Mouse (Mus musculus) stomach, embryonic 15.5 days (tissue): ENCODE measurements around the gene Adamtsl1. TPM values are rescaled to one million over a fixed set of nuclear protein-coding genes. Genes with fewer than 3 reads are reported as not detected.

Source experiments
- ATAC-seq: fragments of 200-750 bp; cut with Nextera tagmentation; 2 replicates; pipeline ENCODE4 v1.8.0; 2017; ENCODE audit warnings: low read depth, moderate number of reproducible peaks, moderate TSS enrichment; ENCODE audit not compliant: insufficient read depth, low FRiP score
- H3K27ac ChIP-seq: fragments of 300-500 bp; sonication (generic); 2 replicates; pipeline ENCODE4 v1.5.1; 2015; ENCODE audit warnings: mild to moderate bottlenecking, inconsistent platforms
- H3K27me3 ChIP-seq: fragments of 300-500 bp; sonication (generic); replicated peaks from 2 replicates; pipeline ENCODE4 v1.6.1; 2015; ENCODE audit warnings: inconsistent platforms
- H3K36me3 ChIP-seq: fragments of 300-500 bp; sonication (generic); 2 replicates; pipeline ENCODE4 v1.6.1; 2015; ENCODE audit warnings: inconsistent platforms
- H3K4me1 ChIP-seq: fragments of 300-500 bp; sonication (generic); 2 replicates; pipeline ENCODE4 v1.6.1; 2015; ENCODE audit warnings: inconsistent platforms
- H3K4me2 ChIP-seq: fragments of 300-500 bp; sonication (generic); 2 replicates; pipeline ENCODE4 v1.6.1; 2015; ENCODE audit warnings: mild to moderate bottlenecking, inconsistent platforms
- H3K4me3 ChIP-seq: fragments of 300-500 bp; sonication (generic); replicated peaks from 2 replicates; pipeline ENCODE4 v1.5.1; 2015; ENCODE audit warnings: inconsistent platforms
- H3K9ac ChIP-seq: fragments of 300-500 bp; sonication (generic); 2 replicates; pipeline ENCODE4 v1.6.1; 2015; ENCODE audit warnings: inconsistent platforms
- H3K9me3 ChIP-seq: fragments of 300-500 bp; sonication (generic); 2 replicates; pipeline ENCODE4 v1.6.1; 2016; ENCODE audit warnings: inconsistent platforms
- WGBS: fragments of 180-500 bp; shearing (Covaris S2); methylation state at CpG from one replicate; pipeline ENCODE4 v1.1.7; 2015; 5-methylcytosine and 5-hydroxymethylcytosine counted together
- polyA plus RNA-seq: library from polyadenylated mRNA; unstranded; fragments of >200 nt; fragmentation: Nextera tagmentation; extraction: Ambion mirVana; gene quantifications from 2 replicates; pipeline ENCODE4 v1.2.1, GENCODE M21; 2015

Adamtsl1 gene
- polyA plus RNA-seq, 1 experiment from 2014 or later, result 17.8 TPM

DNA sequence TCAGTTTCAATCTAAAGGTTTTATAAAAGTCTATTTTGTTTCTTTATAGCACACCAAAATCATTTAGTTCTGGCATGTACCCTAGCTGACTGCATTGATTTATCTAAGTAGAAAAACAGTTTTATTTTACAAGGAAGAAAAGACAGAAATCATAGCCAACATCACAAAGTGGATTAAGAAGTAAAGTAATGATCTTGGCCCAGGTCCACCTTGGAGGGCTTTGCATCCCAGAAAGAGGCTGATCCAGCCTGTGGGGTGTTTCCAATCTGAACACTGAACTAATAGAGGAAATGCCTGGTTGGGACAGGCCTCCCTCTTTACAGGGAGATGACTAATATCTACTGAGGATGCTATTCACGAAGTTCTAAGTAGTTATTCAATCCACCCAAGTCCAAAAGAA is 163.6 kb downstream of the Adamtsl1 start:
- Histone ChIP-seq H3K4me3 (no peak overlapping the region), H3K4me2 (no peak overlapping the region), H3K9me3 (no peaks in the 10 kb centered on the region), H3K4me1 (no peaks in the 10 kb centered on the region), H3K9ac (no peak overlapping the region), H3K36me3 (no peaks in the 10 kb centered on the region), H3K27ac (no peak overlapping the region), H3K27me3 (no peaks in the 10 kb centered on the region)
- 25% methylated on average over 1 of the region's 1 CpGs for WGBS
- ATAC-seq, result no peak

DNA sequence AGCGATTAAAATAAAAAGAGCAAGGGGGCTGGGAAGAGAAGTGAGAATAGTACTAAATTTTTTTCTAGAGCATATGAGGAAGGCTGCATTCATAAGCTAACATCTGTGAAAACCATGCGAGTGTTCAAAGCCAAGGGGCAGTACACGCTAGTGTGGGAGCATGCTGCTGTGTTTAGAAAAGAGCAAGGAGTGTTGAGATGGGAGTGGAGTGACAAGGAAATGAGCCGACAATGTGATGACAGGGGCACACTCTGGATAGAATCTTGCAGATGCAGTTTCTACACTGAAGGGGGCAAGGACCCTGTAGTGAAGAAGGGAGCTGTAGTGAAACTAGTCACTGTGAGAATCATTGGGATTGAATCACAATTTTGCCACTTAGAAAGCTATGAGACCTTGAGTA is 172.2 kb downstream of the Adamtsl1 start:
- H3K4me3 ChIP-seq, result no peak overlapping the region
- H3K27ac ChIP-seq, result no peak overlapping the region
- no peak overlapping the region for H3K4me2 ChIP-seq
- WGBS, result 50% methylated on average over 4 of the region's 4 CpGs
- no peaks in the 10 kb centered on the region for H3K4me1 ChIP-seq
- no peaks in the 10 kb centered on the region for H3K36me3 ChIP-seq
- H3K27me3 ChIP-seq, result no peaks in the 10 kb centered on the region
- ATAC-seq, result no peak
- H3K9me3 ChIP-seq, result no peaks in the 10 kb centered on the region
- no peak overlapping the region for H3K9ac ChIP-seq

DNA sequence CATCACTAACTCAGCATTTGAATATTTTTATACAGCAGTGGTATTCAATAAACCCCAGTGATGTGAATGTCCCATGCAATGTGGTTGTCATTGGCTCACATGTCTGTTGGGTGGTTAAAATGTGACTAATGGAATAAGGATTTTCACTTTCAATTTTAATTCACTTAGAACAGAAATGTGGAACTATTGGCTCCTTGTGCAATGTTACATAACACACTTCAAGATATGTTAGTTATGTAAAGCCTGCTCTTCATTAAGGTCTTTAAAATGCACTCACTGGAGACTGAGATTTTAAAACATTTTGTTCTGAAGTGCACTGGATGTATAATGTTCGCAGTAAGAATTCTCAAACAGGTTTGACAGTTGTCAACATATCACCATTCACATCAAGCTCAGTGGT is 181.3 kb downstream of the Adamtsl1 start:
- H3K27me3 ChIP-seq, result no peaks in the 10 kb centered on the region
- no peaks in the 10 kb centered on the region for H3K36me3 ChIP-seq
- H3K9ac ChIP-seq, result no peak overlapping the region
- H3K27ac ChIP-seq, result no peak overlapping the region
- no peak overlapping the region for H3K4me3 ChIP-seq
- no peak overlapping the region for H3K4me2 ChIP-seq
- no peaks in the 10 kb centered on the region for H3K4me1 ChIP-seq
- 70% methylated on average over 1 of the region's 1 CpGs for WGBS
- ATAC-seq, result no peak
- no peaks in the 10 kb centered on the region for H3K9me3 ChIP-seq

DNA sequence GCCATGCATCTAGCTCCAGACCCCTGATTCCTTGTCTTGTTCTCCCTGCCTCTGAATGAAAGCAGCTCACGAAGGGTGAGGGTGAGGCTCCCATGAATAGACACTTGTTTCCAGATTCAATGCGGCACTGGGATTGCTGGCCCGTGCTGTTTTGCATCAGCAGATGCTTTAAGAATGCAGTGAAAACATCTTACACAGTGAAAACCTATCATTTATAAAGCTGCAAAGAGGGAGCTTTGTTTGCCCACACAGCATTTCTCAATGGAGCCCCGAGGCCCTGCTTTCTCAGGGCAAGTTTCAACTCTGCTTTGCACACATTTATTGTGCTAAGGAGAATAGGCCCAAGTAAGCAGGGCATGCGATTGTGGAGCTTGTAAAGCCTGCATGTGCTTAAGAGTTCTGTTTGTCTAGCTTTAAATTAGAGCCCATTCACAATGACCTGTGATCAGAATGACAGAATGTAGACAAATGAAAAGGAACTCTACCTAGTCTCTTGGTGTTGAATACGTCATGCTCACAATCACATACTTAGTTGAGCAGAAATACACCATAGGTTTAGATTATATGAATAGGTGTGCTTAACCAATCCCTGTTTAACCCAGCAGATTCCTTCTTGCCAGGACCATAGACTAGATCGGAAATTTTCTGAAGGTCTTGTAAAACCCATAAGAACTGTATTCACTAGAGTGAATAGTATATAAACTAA is 193.5 kb downstream of the Adamtsl1 start:
- Histone ChIP-seq H3K27me3 (no peaks in the 10 kb centered on the region), H3K36me3 (no peaks in the 10 kb centered on the region), H3K27ac (no peak overlapping the region), H3K4me2 (no peak overlapping the region), H3K9ac (no peak overlapping the region), H3K9me3 (no peaks in the 10 kb centered on the region), H3K4me1 (no peaks in the 10 kb centered on the region), H3K4me3 (no peak overlapping the region)
- 65% methylated on average over 7 of the region's 7 CpGs for WGBS
- ATAC-seq, result no peak

GRCm38 (mm10) chr4:85709636-85710035 is 195.7 kb downstream of the Adamtsl1 start:
- Histone ChIP-seq H3K9ac (no peak overlapping the region), H3K4me1 (no peaks in the 10 kb centered on the region), H3K4me2 (no peak overlapping the region), H3K4me3 (no peak overlapping the region), H3K36me3 (no peaks in the 10 kb centered on the region), H3K27ac (no peak overlapping the region), H3K9me3 (no peaks in the 10 kb centered on the region), H3K27me3 (no peaks in the 10 kb centered on the region)
- 92% methylated on average over 2 of the region's 2 CpGs for WGBS
- no peak for ATAC-seq

DNA sequence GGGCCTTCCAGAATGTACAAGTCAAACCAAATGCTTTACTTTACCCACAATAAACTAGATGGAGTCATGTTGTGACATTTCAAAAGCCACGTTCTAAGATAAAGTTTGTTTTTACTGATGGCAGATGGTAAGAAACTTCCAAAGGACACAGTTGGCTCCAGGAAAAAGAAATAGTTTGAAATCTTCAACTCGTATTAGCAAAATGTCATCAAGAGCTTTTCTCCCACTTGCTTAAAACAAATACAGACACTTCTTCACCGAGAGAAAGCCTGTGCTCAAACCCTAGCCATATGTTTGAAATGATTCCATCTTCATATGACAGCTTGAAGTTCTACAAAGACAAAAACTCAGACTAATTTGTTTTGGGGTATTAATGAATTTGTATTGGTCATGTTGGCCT is 211.0 kb downstream of the Adamtsl1 start:
- Histone ChIP-seq H3K4me1 (no peaks in the 10 kb centered on the region), H3K36me3 (no peaks in the 10 kb centered on the region), H3K4me3 (no peak overlapping the region), H3K4me2 (no peak overlapping the region), H3K9me3 (no peaks in the 10 kb centered on the region), H3K27me3 (no peaks in the 10 kb centered on the region), H3K9ac (no peak overlapping the region), H3K27ac (no peak overlapping the region)
- 47% methylated on average over 3 of the region's 3 CpGs for WGBS
- ATAC-seq, result no peak

GRCm38 (mm10) chr4:85727731-85728130 is 213.8 kb downstream of the Adamtsl1 start:
- no peak overlapping the region for H3K4me2 ChIP-seq
- no peak overlapping the region for H3K27ac ChIP-seq
- no peak for ATAC-seq
- H3K27me3 ChIP-seq, result no peaks in the 10 kb centered on the region
- no peaks in the 10 kb centered on the region for H3K36me3 ChIP-seq
- no peak overlapping the region for H3K4me3 ChIP-seq
- H3K9ac ChIP-seq, result no peak overlapping the region
- H3K9me3 ChIP-seq, result no peaks in the 10 kb centered on the region
- WGBS, result 56% methylated on average over 2 of the region's 2 CpGs
- H3K4me1 ChIP-seq, result no peaks in the 10 kb centered on the region

- Histone ChIP-seq H3K36me3 (no peaks in the 10 kb centered on the region), H3K4me2 (no peak overlapping the region), H3K27me3 (no peaks in the 10 kb centered on the region), H3K9me3 (no peaks in the 10 kb centered on the region), H3K27ac (no peak overlapping the region), H3K4me1 (no peaks in the 10 kb centered on the region), H3K4me3 (no peak overlapping the region), H3K9ac (no peak overlapping the region)
- ATAC-seq, result no peak
- WGBS, result 83% methylated on average over 1 of the region's 1 CpGs
Observed at GRCm38 (mm10) chr4:85728416-85728815, 214.4 kb downstream of the Adamtsl1 start.

DNA sequence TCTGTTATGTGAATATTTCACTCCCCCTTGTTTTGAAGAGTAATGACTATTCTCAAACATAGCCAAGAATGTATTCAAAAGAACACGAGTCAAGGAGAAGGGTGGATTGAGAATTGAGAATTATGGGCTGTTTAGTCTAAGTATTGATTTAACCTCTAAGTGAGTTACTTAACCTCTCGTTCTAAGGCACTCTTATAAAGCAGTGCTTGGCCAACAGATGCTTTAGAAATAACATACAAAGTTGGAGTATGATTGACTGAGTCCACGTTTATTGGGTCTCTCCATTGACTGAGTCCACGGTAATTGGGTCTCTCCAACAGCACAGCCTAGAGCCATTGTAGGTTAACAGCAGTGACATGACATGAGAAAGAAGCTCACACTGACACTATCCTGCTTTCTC is 226.5 kb downstream of the Adamtsl1 start:
- Histone ChIP-seq H3K27me3 (no peaks in the 10 kb centered on the region), H3K36me3 (no peaks in the 10 kb centered on the region), H3K4me1 (no peaks in the 10 kb centered on the region), H3K9ac (no peak overlapping the region), H3K9me3 (no peaks in the 10 kb centered on the region), H3K27ac (no peak overlapping the region), H3K4me2 (no peak overlapping the region), H3K4me3 (no peak overlapping the region)
- 40% methylated on average over 4 of the region's 4 CpGs for WGBS
- no peak for ATAC-seq

DNA sequence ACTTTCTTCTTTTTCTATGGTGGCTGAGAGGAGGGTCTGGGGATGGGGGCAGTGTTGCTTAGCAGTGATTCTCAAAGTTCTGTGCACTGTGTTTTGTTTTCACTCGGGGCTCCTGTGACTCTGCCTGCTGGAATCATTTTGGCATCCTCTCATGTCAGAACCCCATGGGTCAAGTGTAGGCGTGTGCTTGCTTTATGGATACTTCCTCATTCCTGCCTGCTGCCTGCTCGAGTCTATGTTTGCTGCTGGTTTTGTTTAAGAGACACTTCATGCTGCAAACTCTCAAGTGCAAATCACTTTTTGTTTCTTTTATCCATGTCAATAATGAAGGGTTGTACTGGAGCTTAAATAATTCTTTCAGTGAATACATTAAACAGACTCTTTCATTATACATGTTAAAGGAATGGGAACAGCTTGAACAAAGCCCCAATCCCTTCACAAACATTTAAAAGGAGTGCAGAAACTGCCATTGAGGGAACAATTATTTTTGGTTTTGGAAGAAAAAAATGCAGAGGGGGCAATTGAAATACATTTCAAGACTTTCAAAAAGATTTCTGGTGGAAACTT is 227.9 kb downstream of the Adamtsl1 start:
- 10% methylated on average over 3 of the region's 3 CpGs for WGBS
- Histone ChIP-seq H3K27me3 (no peaks in the 10 kb centered on the region), H3K4me3 (no peak overlapping the region), H3K36me3 (no peaks in the 10 kb centered on the region), H3K9me3 (no peaks in the 10 kb centered on the region), H3K9ac (no peak overlapping the region), H3K4me2 (no peak overlapping the region), H3K4me1 (no peaks in the 10 kb centered on the region), H3K27ac (no peak overlapping the region)
- no peak for ATAC-seq

- Histone ChIP-seq H3K4me3 (no peak overlapping the region), H3K9ac (no peak overlapping the region), H3K4me2 (no peak overlapping the region), H3K9me3 (no peaks in the 10 kb centered on the region), H3K27ac (no peak overlapping the region), H3K36me3 (no peaks in the 10 kb centered on the region), H3K4me1 (no peaks in the 10 kb centered on the region), H3K27me3 (no peaks in the 10 kb centered on the region)
- 67% methylated on average over 1 of the region's 1 CpGs for WGBS
- no peak for ATAC-seq
Observed at GRCm38 (mm10) chr4:85743427-85743826, 229.5 kb downstream of the Adamtsl1 start.

- Histone ChIP-seq H3K4me1 (no peaks in the 10 kb centered on the region), H3K36me3 (no peaks in the 10 kb centered on the region), H3K27me3 (no peaks in the 10 kb centered on the region), H3K9ac (no peak overlapping the region), H3K9me3 (no peaks in the 10 kb centered on the region), H3K4me2 (no peak overlapping the region), H3K4me3 (no peak overlapping the region), H3K27ac (no peak overlapping the region)
- ATAC-seq, result no peak
- WGBS, result 89% methylated on average over 3 of the region's 3 CpGs
Observed at GRCm38 (mm10) chr4:85762684-85763083, 248.7 kb downstream of the Adamtsl1 start.
